Comparison of ENCODE assay signal across 13 mouse cellular contexts in the genomic region with DNA sequence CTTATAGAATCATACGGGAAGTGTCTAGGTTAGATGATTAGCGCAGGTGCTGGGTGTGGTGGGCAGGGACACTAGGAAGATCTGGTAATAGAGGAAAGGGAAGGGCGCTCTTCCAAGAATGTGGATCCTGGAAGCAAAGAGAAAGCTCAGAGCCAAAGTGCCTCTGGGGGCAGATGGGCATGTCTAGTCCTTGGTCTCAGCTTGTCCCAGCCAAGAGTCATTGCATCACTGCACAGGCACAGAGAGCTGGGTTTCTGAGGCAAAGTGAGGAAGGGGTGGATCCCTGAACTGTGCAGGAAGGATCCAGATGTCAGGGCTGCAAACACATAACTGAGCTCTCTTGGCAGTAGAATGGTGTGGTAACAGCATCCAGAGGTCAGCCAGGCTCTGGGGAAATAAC. TPM values are rescaled to one million over a fixed set of nuclear protein-coding genes. Genes with fewer than 3 reads are reported as not detected.
DNase-seq lines count a peak whose midpoint lies in the region; TF ChIP-seq lines count a peak whose summit lies in the region.
"Had no signal": no experiment of that assay in that cellular context is flagged by ENCODE, and none has a peak within 500 bp of the region (broad histone marks: within the 10 kb centered on the region; RNA-seq: fewer than 3 reads in every experiment).

No protein-coding gene starts in this region.

- H3K27ac ChIP-seq in kidney, adult 2 months (ENCODE audit: insufficient read depth, low read depth, low read length), result no peak overlapping the region
- H3K27ac ChIP-seq: forebrain, embryonic 13.5 days; liver, embryonic 14.5 days; stomach, embryonic 15.5 days had no signal

- DNase-seq in adrenal gland, adult 2 months, result peak; percentile 31
- no peak for DNase-seq in adrenal gland, postnatal 25 days
- peak; percentile 51 for DNase-seq in kidney, adult 2 months
- no peak for DNase-seq in kidney, adult 18-20 months
- DNase-seq in NIH3T3 (ENCODE audit: low read depth), result peak; percentile 21
- DNase-seq in heart, postnatal 25 days (ENCODE audit: low spot score), result peak; percentile 51
- DNase-seq in thymus, postnatal 36 days, result no peak
- DNase-seq in frontal cortex, postnatal 10 days (ENCODE audit: low spot score in 2 of 2), result no peak
- DNase-seq: cerebellum, adult 11-12 months; right cerebral cortex, postnatal 14 days had no signal

- no peak for TF ChIP-seq POLR2A in kidney, adult 2 months (IDR thresholded peaks at IDR 0.05; ENCODE audit: low read depth, low read length)

- H3K36me3 ChIP-seq in kidney, adult 2 months (ENCODE audit: control insufficient read depth, insufficient read depth, low read length), result no peaks in the 10 kb centered on the region
- H3K36me3 ChIP-seq: stomach, embryonic 15.5 days had no signal

- intact Hi-C loops in heart, postnatal 25 days (cut with DNase I), result no loop called here

- H3K4me3 ChIP-seq in kidney, adult 2 months (ENCODE audit: insufficient read depth, low read depth, low read length), result no peak overlapping the region
- H3K4me3 ChIP-seq: forebrain, embryonic 13.5 days; stomach, embryonic 15.5 days had no signal

- no peaks in the 10 kb centered on the region for H3K27me3 ChIP-seq in kidney, adult 2 months (replicated peaks; ENCODE audit: control insufficient read depth, insufficient read depth, low read length)
- H3K27me3 ChIP-seq: forebrain, embryonic 13.5 days; stomach, embryonic 15.5 days had no signal

- peaks cover 2% of the 10 kb centered on the region; the same call in 1 of the 2 replicates for H3K4me1 ChIP-seq in kidney, adult 2 months (ENCODE audit: control insufficient read depth, insufficient read depth, low read length)
- H3K4me1 ChIP-seq: forebrain, embryonic 13.5 days; stomach, embryonic 15.5 days had no signal

- no peak for TF ChIP-seq CTCF in kidney, adult 2 months (conservative IDR thresholded peaks at IDR 0.05; ENCODE audit: insufficient read depth, insufficient read length, low read depth, low read length)

- 81% methylated on average over 3 of the region's 3 CpGs for WGBS in kidney, adult 2 months

RNA-seq across cellular contexts. Expression of a gene that starts 40.8 kb away (rescaled TPM):
- total RNA-seq in adrenal gland, adult 2 months (2021), result 10 to 100 TPM; 15.8 to 20.6 TPM
- polyA plus RNA-seq in adrenal gland, adult 2 months (2012; rRNA removed), result 10.9 and 11.1 TPM in 2 replicates
- 22.6 and 25.7 TPM in 2 replicates for total RNA-seq in adrenal gland, postnatal 25 days (2021)
- 17.7 and 18.8 TPM in 2 replicates for polyA plus RNA-seq in kidney, adult 2 months (2012; rRNA removed)
- 1 to 10 TPM; 6.3 to 7.3 TPM for total RNA-seq in heart, postnatal 25 days (2021)

RNA-seq across cellular contexts. Expression of a gene that starts 49.2 kb away (rescaled TPM):
- total RNA-seq in adrenal gland, adult 2 months (2021), result 10 to 100 TPM; 26.8 to 31.7 TPM
- 7.7 and 10.5 TPM in 2 replicates for polyA plus RNA-seq in adrenal gland, adult 2 months (2012; rRNA removed)
- total RNA-seq in adrenal gland, postnatal 25 days (2021), result 28.8 and 36.0 TPM in 2 replicates
- 10.1 and 12.0 TPM in 2 replicates for polyA plus RNA-seq in kidney, adult 2 months (2012; rRNA removed)
- 10 to 100 TPM; 18.1 to 24.2 TPM for total RNA-seq in heart, postnatal 25 days (2021)

Comparison
In these comparisons a context has a peak if more than half of its experiments do, and no peak if none do; other contexts are left out.
1. DNase-seq: peak in adrenal gland, adult 2 months (single experiment), kidney, adult 2 months (single experiment), NIH3T3 (single experiment) and heart, postnatal 25 days (single experiment); none in adrenal gland, postnatal 25 days (single experiment), kidney, adult 18-20 months (single experiment), thymus, postnatal 36 days (0 of 2) and frontal cortex, postnatal 10 days (0 of 2).